Mouse (Mus musculus): ENCODE measurements around the gene Rnf149. TPM values are rescaled to one million over a fixed set of nuclear protein-coding genes. Genes with fewer than 3 reads are reported as not detected.

Gene Rnf149
- polyA plus RNA-seq, 1 experiment from 2014 or later, result 16.0 TPM

GRCm38 (mm10) chr1:39547238-39547637 lies 30.0 kb downstream of the Rnf149 start:
- H3K36me3 ChIP-seq (replicated peaks), result peaks cover 76% of the 10 kb centered on the region

GRCm38 (mm10) chr1:39546160-39546866 lies 30.9 kb downstream of the Rnf149 start:
- ATAC-seq (ENCODE audit: insufficient read depth), result no peak
- Histone ChIP-seq H3K27ac (replicated peaks) (no peak overlapping the region), H3K36me3 (replicated peaks) (peaks cover 77% of the 10 kb centered on the region), H3K4me2 (no peak overlapping the region), H3K27me3 (no peaks in the 10 kb centered on the region), H3K4me3 (replicated peaks) (no peak overlapping the region), H3K9ac (no peak overlapping the region), H3K4me1 (replicated peaks) (no peaks in the 10 kb centered on the region), H3K9me3 (replicated peaks) (no peaks in the 10 kb centered on the region)
- WGBS (ENCODE audit: insufficient replicate concordance), result 79% methylated on average over 6 of the region's 6 CpGs

More at GRCm38 (mm10) chr1:39547238-39547637, 30.0 kb downstream of the Rnf149 start:
- Histone ChIP-seq H3K9me3 (replicated peaks) (no peaks in the 10 kb centered on the region), H3K9ac (no peak overlapping the region), H3K4me3 (replicated peaks) (no peak overlapping the region), H3K27me3 (no peaks in the 10 kb centered on the region), H3K4me2 (no peak overlapping the region), H3K27ac (replicated peaks) (no peak overlapping the region), H3K4me1 (replicated peaks) (no peaks in the 10 kb centered on the region)
- ATAC-seq (ENCODE audit: insufficient read depth), result no peak
- 55% methylated on average over 2 of the region's 2 CpGs for WGBS (ENCODE audit: insufficient replicate concordance)

GRCm38 (mm10) chr1:39545589-39545988 lies 31.6 kb downstream of the Rnf149 start:
- Histone ChIP-seq H3K9ac (no peak overlapping the region), H3K4me1 (replicated peaks) (no peaks in the 10 kb centered on the region), H3K4me3 (replicated peaks) (no peak overlapping the region), H3K36me3 (replicated peaks) (peaks cover 81% of the 10 kb centered on the region), H3K4me2 (no peak overlapping the region), H3K9me3 (replicated peaks) (no peaks in the 10 kb centered on the region), H3K27ac (replicated peaks) (no peak overlapping the region), H3K27me3 (no peaks in the 10 kb centered on the region)
- no peak for ATAC-seq (ENCODE audit: insufficient read depth)
- 70% methylated on average over 7 of the region's 7 CpGs for whole genome bisulfite sequencing (ENCODE audit: insufficient replicate concordance)

- H3K4me1 ChIP-seq (replicated peaks), result peaks cover 19% of the 10 kb centered on the region
- H3K4me2 ChIP-seq, result no peak overlapping the region
- no peak for ATAC-seq (ENCODE audit: insufficient read depth)
- no peak overlapping the region for H3K4me3 ChIP-seq (replicated peaks)
- H3K9me3 ChIP-seq (replicated peaks), result no peaks in the 10 kb centered on the region
- no peak overlapping the region for H3K9ac ChIP-seq
- no peak overlapping the region for H3K27ac ChIP-seq (replicated peaks)
- peaks cover 69% of the 10 kb centered on the region for H3K36me3 ChIP-seq (replicated peaks)
- H3K27me3 ChIP-seq, result no peaks in the 10 kb centered on the region
These were observed 36.6 kb downstream of the Rnf149 start for GRCm38 (mm10) chr1:39540592-39540991.

- no peak for ATAC-seq (ENCODE audit: insufficient read depth)
- no peak overlapping the region for H3K4me3 ChIP-seq (replicated peaks)
- 82% methylated on average over 10 of the region's 10 CpGs for WGBS (ENCODE audit: insufficient replicate concordance)
- no peak overlapping the region for H3K9ac ChIP-seq
- 0 out of 2 replicates have a peak, but pooled peaks cover 4% of the 10 kb centered on the region for H3K27me3 ChIP-seq
- no peak overlapping the region for H3K4me2 ChIP-seq
- no peaks in the 10 kb centered on the region for H3K9me3 ChIP-seq (replicated peaks)
- H3K4me1 ChIP-seq (replicated peaks), result peaks cover 28% of the 10 kb centered on the region
- H3K36me3 ChIP-seq (replicated peaks), result peaks cover 45% of the 10 kb centered on the region
- no peak overlapping the region for H3K27ac ChIP-seq (replicated peaks)
These were observed 39.4 kb downstream of the Rnf149 start for GRCm38 (mm10) chr1:39537631-39538380.

GRCm38 (mm10) chr1:39536701-39537100 lies 40.5 kb downstream of the Rnf149 start:
- Histone ChIP-seq H3K27ac (replicated peaks) (peak overlapping the region; percentile 92; the same call in 1 of the 2 replicates), H3K27me3 (0 out of 2 replicates have a peak, but pooled peaks cover 4% of the 10 kb centered on the region), H3K9ac (peak overlapping the region; percentile 92), H3K4me1 (replicated peaks) (peaks cover 28% of the 10 kb centered on the region), H3K36me3 (replicated peaks) (peaks cover 36% of the 10 kb centered on the region), H3K4me3 (replicated peaks) (peak overlapping the region; percentile 95), H3K4me2 (peak overlapping the region; percentile 98), H3K9me3 (replicated peaks) (no peaks in the 10 kb centered on the region)
- no peak for ATAC-seq (ENCODE audit: insufficient read depth)
- 30% methylated on average over 7 of the region's 7 CpGs for WGBS (ENCODE audit: insufficient replicate concordance)

GRCm38 (mm10) chr1:39535515-39536311 lies 41.5 kb downstream of the Rnf149 start:
- Histone ChIP-seq H3K27me3 (0 out of 2 replicates have a peak, but pooled peaks cover 4% of the 10 kb centered on the region), H3K4me2 (peak overlapping the region; percentile 98), H3K4me3 (replicated peaks) (peak overlapping the region; percentile 95), H3K27ac (replicated peaks) (peak overlapping the region; percentile 92), H3K9me3 (replicated peaks) (no peaks in the 10 kb centered on the region), H3K36me3 (replicated peaks) (peaks cover 28% of the 10 kb centered on the region), H3K4me1 (replicated peaks) (peaks cover 28% of the 10 kb centered on the region), H3K9ac (peak overlapping the region; percentile 92)
- WGBS (ENCODE audit: insufficient replicate concordance), result under 1% methylated on average over 100 of the region's 100 CpGs
- ATAC-seq (ENCODE audit: insufficient read depth), result peak; percentile 93

GRCm38 (mm10) chr1:39534831-39535230 lies 42.4 kb downstream of the Rnf149 start, which contains the start of gene Cnot11:
TSS of gene Cnot11 (plus strand) at chr1:39534992.
- Histone ChIP-seq H3K27me3 (0 out of 2 replicates have a peak, but pooled peaks cover 4% of the 10 kb centered on the region), H3K27ac (replicated peaks) (peak within 1 kb of the TSS; percentile 92)
- 46% methylated on average over 13 of the region's 13 CpGs for WGBS (ENCODE audit: insufficient replicate concordance)

GRCm38 (mm10) chr1:39533917-39534316 lies 43.3 kb downstream of the Rnf149 start:
- Histone ChIP-seq H3K4me2 (no peak overlapping the region), H3K9ac (no peak overlapping the region), H3K4me3 (replicated peaks) (no peak overlapping the region), H3K27me3 (0 out of 2 replicates have a peak, but pooled peaks cover 4% of the 10 kb centered on the region), H3K36me3 (replicated peaks) (peaks cover 10% of the 10 kb centered on the region), H3K9me3 (replicated peaks) (no peaks in the 10 kb centered on the region), H3K27ac (replicated peaks) (no peak overlapping the region), H3K4me1 (replicated peaks) (peaks cover 30% of the 10 kb centered on the region)
- 42% methylated on average over 3 of the region's 3 CpGs for WGBS (ENCODE audit: insufficient replicate concordance)
- ATAC-seq (ENCODE audit: insufficient read depth), result no peak

More at GRCm38 (mm10) chr1:39534831-39535230, 42.4 kb downstream of the Rnf149 start, which contains the start of gene Cnot11:
- ATAC-seq (ENCODE audit: insufficient read depth), result no peak
- Histone ChIP-seq H3K4me3 (replicated peaks) (peak within 1 kb of the TSS; percentile 95), H3K4me1 (replicated peaks) (peaks cover 30% of the 10 kb centered on the region), H3K9ac (peak within 1 kb of the TSS; percentile 92), H3K36me3 (replicated peaks) (peaks cover 20% of the 10 kb centered on the region), H3K9me3 (replicated peaks) (no peaks in the 10 kb centered on the region), H3K4me2 (peak within 1 kb of the TSS; percentile 98)

GRCm38 (mm10) chr1:39531036-39531435 lies 46.2 kb downstream of the Rnf149 start:
- no peak overlapping the region for H3K4me3 ChIP-seq (replicated peaks)
- no peak for ATAC-seq (ENCODE audit: insufficient read depth)
- no peak overlapping the region for H3K9ac ChIP-seq
- no peaks in the 10 kb centered on the region for H3K36me3 ChIP-seq (replicated peaks)
- H3K9me3 ChIP-seq (replicated peaks), result no peaks in the 10 kb centered on the region
- H3K27ac ChIP-seq (replicated peaks), result no peak overlapping the region
- 58% methylated on average over 4 of the region's 4 CpGs for WGBS (ENCODE audit: insufficient replicate concordance)
- no peak overlapping the region for H3K4me2 ChIP-seq
- 0 out of 2 replicates have a peak, but pooled peaks cover 4% of the 10 kb centered on the region for H3K27me3 ChIP-seq
- peaks cover 11% of the 10 kb centered on the region; the same call in 1 of the 2 replicates for H3K4me1 ChIP-seq (replicated peaks)

Data from liver, embryonic 15.5 days (tissue).